Mouse (Mus musculus) E14TG2a.4 (cell line): ENCODE measurements around the gene Zdhhc22.

Experiments
- H3K27me3 ChIP-seq: 2 replicates; pipeline ENCODE4 v1.6.1; 2014; ENCODE audit warnings: low read length, control low read depth; ENCODE audit not compliant: insufficient read depth
- H3K36me3 ChIP-seq: 2 replicates; pipeline ENCODE4 v1.6.1; 2014; ENCODE audit warnings: low read length, control low read depth; ENCODE audit not compliant: insufficient read depth
- H3K4me1 ChIP-seq: replicated peaks from 2 replicates; pipeline ENCODE4 v1.6.1; 2014; ENCODE audit warnings: low read depth, low read length, control low read depth
- H3K4me3 ChIP-seq: replicated peaks from 2 replicates; pipeline ENCODE4 v1.5.1; 2014; ENCODE audit warnings: mild to moderate bottlenecking, low read length
- H3K9me3 ChIP-seq: 2 replicates; pipeline ENCODE4 v1.6.1; 2014; ENCODE audit warnings: low read length, control low read depth
- CTCF ChIP-seq: conservative IDR thresholded peaks from 2 replicates; pipeline ENCODE4 v1.5.1; 2014; ENCODE audit warnings: low read length
- NANOG ChIP-seq: IDR thresholded peaks from 2 replicates; pipeline ENCODE4 v1.6.1; 2014; ENCODE audit warnings: borderline replicate concordance, low read length, mixed read lengths
- POU5F1 ChIP-seq: IDR thresholded peaks from 2 replicates; pipeline ENCODE4 v1.6.1; 2014; ENCODE audit warnings: low read length, borderline replicate concordance

Zdhhc22 gene

DNA sequence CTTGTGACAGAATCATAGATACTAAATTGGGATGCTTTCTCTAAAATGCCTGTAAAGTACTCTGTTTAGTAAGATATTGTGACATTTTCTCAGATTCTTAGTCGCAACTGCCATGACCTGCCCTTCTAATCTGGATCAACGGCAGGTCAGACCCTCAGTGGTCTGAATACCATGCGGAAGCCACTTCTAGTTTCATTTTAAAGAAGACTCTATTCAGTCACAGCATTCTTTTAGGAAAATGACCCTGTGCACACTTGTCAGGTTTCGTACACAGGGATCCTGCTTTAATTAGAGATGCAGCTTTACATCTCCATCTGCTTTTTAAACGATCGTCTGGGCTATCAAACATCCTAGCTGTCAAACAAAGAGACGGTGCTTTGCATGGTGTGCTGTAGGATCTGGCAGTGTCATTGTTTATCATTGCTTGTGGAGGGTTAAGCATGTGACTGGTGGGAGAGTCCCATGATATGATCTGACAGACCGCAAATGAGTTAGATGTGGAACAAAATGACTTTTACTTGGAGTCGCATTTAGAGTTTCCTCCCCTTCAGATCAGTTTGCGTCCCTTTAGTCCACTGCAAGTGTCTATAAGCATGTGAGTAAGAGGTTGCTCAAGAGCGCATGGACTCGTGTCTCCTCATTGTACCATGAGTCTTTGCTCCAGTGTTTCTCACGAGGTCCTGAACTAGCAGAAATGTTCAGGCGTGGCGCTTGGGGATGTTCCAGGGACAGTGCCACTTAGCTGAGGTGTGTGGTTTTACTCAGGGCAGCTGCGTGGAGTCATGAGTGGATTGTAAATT is 39.9 kb downstream of the Zdhhc22 start:
- no peaks in the 10 kb centered on the region for H3K27me3 ChIP-seq
- H3K4me1 ChIP-seq, result peaks cover 50% of the 10 kb centered on the region
- no peaks in the 10 kb centered on the region for H3K9me3 ChIP-seq
- peaks cover 54% of the 10 kb centered on the region for H3K36me3 ChIP-seq
- no peak overlapping the region for H3K4me3 ChIP-seq
- no peak for TF ChIP-seq POU5F1
- no peak for TF ChIP-seq CTCF
- no peak for TF ChIP-seq NANOG

DNA sequence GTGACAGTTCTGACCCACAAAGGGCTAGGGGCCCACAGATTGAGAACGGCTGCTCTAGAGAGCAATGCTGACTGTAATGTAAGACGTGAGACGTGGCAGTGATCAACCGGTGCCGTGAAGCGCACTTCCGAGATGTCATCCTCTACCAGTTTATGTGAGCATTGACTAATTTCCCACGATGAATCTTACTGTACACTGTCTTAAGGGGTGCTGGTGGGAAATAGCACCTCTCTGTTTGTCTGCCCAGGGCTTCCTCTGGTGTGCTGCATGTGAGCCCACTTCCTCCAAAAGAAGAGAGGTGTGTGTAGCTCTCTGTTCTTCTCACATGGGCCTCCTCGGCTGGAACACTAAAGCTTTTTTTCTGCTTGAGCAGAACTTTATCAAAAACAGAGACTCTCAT is 40.7 kb downstream of the Zdhhc22 start:
- Histone ChIP-seq H3K27me3 (no peaks in the 10 kb centered on the region), H3K4me3 (no peak overlapping the region), H3K4me1 (peaks cover 58% of the 10 kb centered on the region), H3K36me3 (peaks cover 47% of the 10 kb centered on the region), H3K9me3 (no peaks in the 10 kb centered on the region)
- TF ChIP-seq POU5F1 (no peak), CTCF (no peak), NANOG (no peak)

DNA sequence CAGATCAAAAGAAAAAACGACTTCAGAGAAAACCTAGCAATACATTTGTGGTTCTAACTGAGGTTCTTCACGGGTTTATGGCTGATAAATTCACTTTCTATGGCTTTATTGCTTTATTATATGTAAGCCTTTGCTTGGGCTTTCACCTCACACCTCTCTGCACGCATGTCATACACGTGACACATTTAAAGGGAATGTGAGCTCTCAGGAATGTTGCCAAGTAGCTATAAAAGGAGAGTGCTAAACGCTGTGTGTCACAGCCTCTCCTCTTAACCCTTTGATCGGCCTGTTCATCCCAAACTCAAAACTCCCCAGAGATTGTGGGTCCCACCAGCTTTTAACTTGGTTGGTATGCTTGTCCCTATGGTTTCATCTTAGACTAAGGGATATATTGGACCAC is 41.6 kb downstream of the Zdhhc22 start:
- TF ChIP-seq POU5F1 (no peak), NANOG (no peak), CTCF (no peak)
- H3K4me1 ChIP-seq, result peaks cover 65% of the 10 kb centered on the region
- H3K27me3 ChIP-seq, result no peaks in the 10 kb centered on the region
- peaks cover 38% of the 10 kb centered on the region for H3K36me3 ChIP-seq
- H3K9me3 ChIP-seq, result no peaks in the 10 kb centered on the region
- H3K4me3 ChIP-seq, result 0 out of 2 replicates have a peak overlapping the region, but pooled peaks have one; percentile 92

DNA sequence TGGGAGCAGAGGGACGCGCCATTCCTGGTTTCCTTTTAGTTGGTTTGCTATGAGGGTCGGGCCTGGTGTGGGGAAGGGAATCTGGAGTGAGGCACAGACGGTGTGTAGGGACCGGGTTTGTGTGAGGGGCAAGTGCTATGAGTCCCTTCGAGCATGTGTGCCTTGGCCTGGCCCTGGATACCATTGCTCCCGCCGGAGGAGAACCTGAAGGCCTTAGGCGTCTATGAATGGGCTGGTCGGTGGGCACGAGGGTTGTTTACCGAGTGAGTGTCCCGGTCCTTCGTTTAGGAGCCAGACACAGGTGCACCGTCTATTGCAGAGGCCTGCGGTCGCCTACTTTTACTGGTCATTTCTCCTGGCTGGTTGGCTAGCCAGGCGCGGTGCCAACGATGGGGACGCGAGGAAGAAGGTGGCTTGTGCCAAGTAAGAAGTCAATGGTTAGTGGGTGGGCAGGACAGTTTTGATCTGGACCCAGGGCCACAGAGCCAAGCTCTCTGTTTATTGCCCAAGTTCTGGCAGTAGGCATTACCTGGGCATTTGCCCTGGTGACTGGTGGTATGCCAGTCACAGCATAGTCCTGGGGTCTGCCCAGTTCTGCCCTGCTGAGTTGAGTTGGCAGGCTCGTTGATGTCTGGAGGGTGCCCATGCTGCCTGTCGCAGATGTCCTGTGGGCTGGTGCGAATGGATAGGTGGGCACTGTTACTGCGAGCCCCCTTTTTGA is 42.4 kb downstream of the Zdhhc22 start:
- H3K4me1 ChIP-seq, result peaks cover 73% of the 10 kb centered on the region
- H3K4me3 ChIP-seq, result peak overlapping the region; percentile 92
- no peaks in the 10 kb centered on the region for H3K9me3 ChIP-seq
- peaks cover 30% of the 10 kb centered on the region for H3K36me3 ChIP-seq
- no peaks in the 10 kb centered on the region for H3K27me3 ChIP-seq
- TF ChIP-seq CTCF, result no peak
- TF ChIP-seq NANOG, result no peak
- TF ChIP-seq POU5F1, result no peak

DNA sequence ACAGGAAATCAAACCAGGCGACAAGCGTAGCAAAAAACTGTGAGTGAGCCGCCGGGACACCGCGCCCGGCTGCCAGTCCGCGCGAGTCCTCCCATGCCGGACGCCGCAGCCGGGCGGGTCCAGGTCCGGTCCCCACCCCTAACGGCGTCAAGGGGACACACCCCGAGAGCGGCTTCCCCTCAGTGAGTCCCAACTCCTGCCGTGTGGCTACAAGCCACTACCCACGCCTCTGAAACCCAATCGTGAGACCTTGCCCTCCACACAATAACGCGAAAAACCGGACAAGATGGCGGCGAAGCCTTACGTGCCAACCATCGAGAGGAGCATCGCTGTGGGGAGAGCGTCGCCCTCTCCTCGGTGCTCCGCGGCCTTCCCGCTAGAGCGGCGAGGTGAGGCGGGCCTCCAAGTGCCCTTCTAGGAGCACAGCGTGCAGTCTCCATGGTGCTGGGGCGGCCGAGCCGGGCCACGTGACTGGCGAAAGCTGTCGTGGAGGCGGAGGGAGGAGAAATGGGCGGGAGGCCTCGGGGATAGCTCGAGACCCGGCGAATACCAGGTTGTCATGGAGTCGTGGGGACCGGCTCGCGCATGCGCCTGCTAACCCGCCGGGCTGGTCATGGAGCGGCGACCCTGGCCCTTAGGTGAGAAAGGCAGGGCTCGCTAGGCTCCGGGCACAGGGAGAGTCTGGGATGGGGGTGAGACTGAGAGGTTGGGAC is 43.2 kb downstream of the Zdhhc22 start, which contains the start of gene Cipc:
Gene Cipc (plus strand): TSS at position 182 of the 713 bp plus-strand sequence.
- peaks cover 73% of the 10 kb centered on the region for H3K4me1 ChIP-seq
- TF ChIP-seq CTCF (no peak), POU5F1 (no peak), NANOG (no peak)
- no peaks in the 10 kb centered on the region for H3K9me3 ChIP-seq
- peak within 1 kb of the TSS; percentile 92 for H3K4me3 ChIP-seq
- H3K27me3 ChIP-seq, result no peaks in the 10 kb centered on the region
- peaks cover 22% of the 10 kb centered on the region for H3K36me3 ChIP-seq

DNA sequence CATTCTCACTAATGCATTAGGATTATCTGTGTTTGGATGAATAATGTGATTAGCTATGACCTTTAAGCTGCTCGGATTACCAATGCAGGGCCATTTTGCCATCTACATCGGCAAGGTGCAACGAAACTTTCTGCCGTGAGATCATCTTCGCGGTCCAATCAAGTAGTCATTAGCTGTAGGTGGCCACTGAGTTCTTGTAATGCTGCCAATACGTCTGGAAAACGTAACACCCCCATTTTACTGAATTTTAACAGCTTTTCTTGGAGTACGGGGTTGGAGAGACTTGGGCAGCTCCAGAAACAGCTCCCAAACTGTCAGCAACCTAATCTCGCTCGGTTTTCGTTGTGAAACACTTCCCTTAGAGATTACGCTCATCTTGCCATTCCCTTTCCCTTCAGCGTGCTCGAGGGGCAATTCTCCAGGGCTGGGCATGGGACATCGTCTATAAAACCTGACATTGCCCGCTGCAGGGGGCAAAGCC is 43.9 kb downstream of the Zdhhc22 start:
- peaks cover 22% of the 10 kb centered on the region for H3K36me3 ChIP-seq
- H3K4me1 ChIP-seq, result peaks cover 80% of the 10 kb centered on the region
- H3K27me3 ChIP-seq, result no peaks in the 10 kb centered on the region
- no peaks in the 10 kb centered on the region for H3K9me3 ChIP-seq
- no peak for TF ChIP-seq POU5F1
- no peak for TF ChIP-seq CTCF
- TF ChIP-seq NANOG, result no peak
- peak overlapping the region; percentile 92 for H3K4me3 ChIP-seq

DNA sequence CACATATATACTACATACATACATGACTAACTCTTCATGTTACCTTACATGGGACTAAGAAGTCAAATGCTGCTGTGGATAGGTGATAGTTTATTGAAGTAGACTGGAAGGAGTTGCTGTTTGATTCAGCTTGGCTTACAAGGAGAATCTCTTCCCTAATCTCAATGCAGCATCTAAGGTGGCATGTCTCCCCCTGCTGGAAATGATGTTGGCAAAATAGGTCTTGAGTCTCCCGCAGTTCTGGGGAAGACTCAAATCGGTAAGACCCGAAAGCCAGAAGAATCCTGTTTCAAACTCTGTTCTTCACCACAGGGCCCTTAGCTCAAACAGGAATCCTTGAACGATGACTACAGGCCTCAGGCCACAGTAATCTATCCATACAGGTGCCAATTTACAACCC is 45.1 kb downstream of the Zdhhc22 start:
- H3K27me3 ChIP-seq, result no peaks in the 10 kb centered on the region
- TF ChIP-seq NANOG, result no peak
- TF ChIP-seq POU5F1, result no peak
- TF ChIP-seq CTCF, result peak; percentile 58

DNA sequence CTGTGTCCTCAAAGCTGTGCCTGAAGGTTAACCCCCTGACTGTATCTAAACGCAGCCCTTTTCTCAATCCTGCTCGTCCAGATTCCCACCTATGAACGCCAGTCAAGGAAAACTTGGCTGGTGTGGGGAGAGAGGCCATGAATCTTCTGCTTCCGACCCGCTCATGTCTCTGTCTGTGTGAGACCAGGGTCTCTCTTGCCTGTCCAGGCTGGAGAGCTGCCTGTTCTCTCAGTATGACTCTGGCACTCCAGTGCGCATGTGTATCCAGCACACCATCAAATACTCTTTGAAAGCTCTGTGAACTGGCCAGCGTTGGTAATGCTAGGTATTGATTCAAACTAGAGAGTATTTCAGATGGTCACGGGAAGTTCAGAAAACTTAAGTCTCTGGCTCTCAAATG is 46.8 kb downstream of the Zdhhc22 start:
- Histone ChIP-seq H3K9me3 (no peaks in the 10 kb centered on the region), H3K4me3 (no peak overlapping the region)

More for the DNA sequence above, 45.1 kb downstream of the Zdhhc22 start:
- no peak overlapping the region for H3K4me3 ChIP-seq
- H3K4me1 ChIP-seq, result peaks cover 82% of the 10 kb centered on the region
- H3K36me3 ChIP-seq, result peaks cover 14% of the 10 kb centered on the region
- H3K9me3 ChIP-seq, result no peaks in the 10 kb centered on the region

More for the DNA sequence above, 46.8 kb downstream of the Zdhhc22 start:
- Histone ChIP-seq H3K36me3 (0 out of 2 replicates have a peak, but pooled peaks cover 2% of the 10 kb centered on the region), H3K27me3 (no peaks in the 10 kb centered on the region), H3K4me1 (peaks cover 81% of the 10 kb centered on the region)
- TF ChIP-seq CTCF (no peak), NANOG (no peak), POU5F1 (no peak)
